Mouse (Mus musculus): ENCODE measurements around the gene Platr25. TPM values are rescaled to one million over a fixed set of nuclear protein-coding genes. Genes with fewer than 3 reads are reported as not detected.
"Not testable (repeated sequence)": the region's sequence is repeated elsewhere in the genome, so short reads cannot be mapped to it uniquely, and the experiment has no call there.

The Platr25 gene
- 29.4 and 31.1 TPM in 2 replicates for polyA plus RNA-seq (2015; fragmentation: Nextera tagmentation; extraction: Ambion mirVana)

- not testable (repeated sequence) for H3K9me3 ChIP-seq (ENCODE audit: control insufficient read depth, low read length); H3K4me1 ChIP-seq (replicated peaks; ENCODE audit: control insufficient read depth, insufficient read depth, low read length); H3K27ac ChIP-seq (ENCODE audit: low read length); H3K36me3 ChIP-seq (ENCODE audit: control insufficient read depth, insufficient read depth, low read length); H3K27me3 ChIP-seq (ENCODE audit: control insufficient read depth, insufficient read depth, low read depth, low read length)
- Histone ChIP-seq H3K4me2 (ENCODE audit: low read depth, low read length) (peak within 1 kb of the TSS; percentile 58), H3K9ac (ENCODE audit: low read length) (peak within 1 kb of the TSS; percentile 71), H3K4me3 (ENCODE audit: low read length) (peak within 1 kb of the TSS; percentile 60)
- ATAC-seq (ENCODE audit: low read depth): peak; percentile 96
- WGBS: 9% methylated on average over 20 of the region's 20 CpGs
These were observed at the start of gene Platr25 for GRCm38 (mm10) chr13:62760432-62761415. Platr25 (minus strand) TSS chr13:62760709.

GRCm38 (mm10) chr13:62807981-62808380, 47.5 kb upstream of the Platr25 start:
- WGBS: 84% methylated on average over 6 of the region's 6 CpGs
- not testable (repeated sequence) for H3K27ac ChIP-seq (ENCODE audit: low read length); H3K36me3 ChIP-seq (ENCODE audit: control insufficient read depth, insufficient read depth, low read length); ATAC-seq (ENCODE audit: low read depth); H3K9me3 ChIP-seq (ENCODE audit: control insufficient read depth, low read length); H3K4me2 ChIP-seq (ENCODE audit: low read depth, low read length); H3K4me1 ChIP-seq (replicated peaks; ENCODE audit: control insufficient read depth, insufficient read depth, low read length); H3K27me3 ChIP-seq (ENCODE audit: control insufficient read depth, insufficient read depth, low read depth, low read length); H3K9ac ChIP-seq (ENCODE audit: low read length); H3K4me3 ChIP-seq (ENCODE audit: low read length)

- Histone ChIP-seq H3K4me3 (ENCODE audit: low read length) (peak overlapping the region; percentile 61), H3K4me2 (ENCODE audit: low read depth, low read length) (peak overlapping the region; percentile 46), H3K9ac (ENCODE audit: low read length) (peak overlapping the region; percentile 59)
- not testable (repeated sequence) for H3K9me3 ChIP-seq (ENCODE audit: control insufficient read depth, low read length); H3K36me3 ChIP-seq (ENCODE audit: control insufficient read depth, insufficient read depth, low read length); H3K27me3 ChIP-seq (ENCODE audit: control insufficient read depth, insufficient read depth, low read depth, low read length); H3K27ac ChIP-seq (ENCODE audit: low read length); ATAC-seq (ENCODE audit: low read depth); H3K4me1 ChIP-seq (replicated peaks; ENCODE audit: control insufficient read depth, insufficient read depth, low read length)
- WGBS: 51% methylated on average over 2 of the region's 2 CpGs
These were observed 25.6 kb upstream of the Platr25 start for GRCm38 (mm10) chr13:62786135-62786493.

- peak; percentile 100 for ATAC-seq (ENCODE audit: low read depth)
- H3K4me1 ChIP-seq (replicated peaks; ENCODE audit: control insufficient read depth, insufficient read depth, low read length); H3K36me3 ChIP-seq (ENCODE audit: control insufficient read depth, insufficient read depth, low read length); H3K27me3 ChIP-seq (ENCODE audit: control insufficient read depth, insufficient read depth, low read depth, low read length); H3K27ac ChIP-seq (ENCODE audit: low read length); H3K9me3 ChIP-seq (ENCODE audit: control insufficient read depth, low read length): not testable (repeated sequence)
- Histone ChIP-seq H3K9ac (ENCODE audit: low read length) (peak within 1 kb of the TSS; percentile 69), H3K4me3 (ENCODE audit: low read length) (peak within 1 kb of the TSS; percentile 61), H3K4me2 (ENCODE audit: low read depth, low read length) (peak within 1 kb of the TSS; percentile 84)
- 5% methylated on average over 21 of the region's 23 CpGs for WGBS
These were observed 25.0 kb upstream of the Platr25 start, which contains the start of gene Gm5141 for GRCm38 (mm10) chr13:62785199-62786134. Gm5141 (minus strand) TSS chr13:62785808.

GRCm38 (mm10) chr13:62763806-62764205, 3.3 kb upstream of the Platr25 start:
- not testable (repeated sequence) for H3K9me3 ChIP-seq (ENCODE audit: control insufficient read depth, low read length); H3K27ac ChIP-seq (ENCODE audit: low read length); H3K36me3 ChIP-seq (ENCODE audit: control insufficient read depth, insufficient read depth, low read length); H3K9ac ChIP-seq (ENCODE audit: low read length); H3K4me3 ChIP-seq (ENCODE audit: low read length); H3K27me3 ChIP-seq (ENCODE audit: control insufficient read depth, insufficient read depth, low read depth, low read length); ATAC-seq (ENCODE audit: low read depth); H3K4me1 ChIP-seq (replicated peaks; ENCODE audit: control insufficient read depth, insufficient read depth, low read length); H3K4me2 ChIP-seq (ENCODE audit: low read depth, low read length)
- 59% methylated on average over 2 of the region's 2 CpGs for WGBS

- Histone ChIP-seq H3K4me2 (ENCODE audit: low read depth, low read length) (no peak overlapping the region), H3K4me3 (ENCODE audit: low read length) (no peak overlapping the region), H3K9ac (ENCODE audit: low read length) (no peak overlapping the region), H3K27me3 (ENCODE audit: control insufficient read depth, insufficient read depth, low read depth, low read length) (no peaks in the 10 kb centered on the region), H3K27ac (ENCODE audit: low read length) (no peak overlapping the region), H3K36me3 (ENCODE audit: control insufficient read depth, insufficient read depth, low read length) (no peaks in the 10 kb centered on the region), H3K9me3 (ENCODE audit: control insufficient read depth, low read length) (no peaks in the 10 kb centered on the region), H3K4me1 (replicated peaks; ENCODE audit: control insufficient read depth, insufficient read depth, low read length) (no peaks in the 10 kb centered on the region)
- no peak for ATAC-seq (ENCODE audit: low read depth)
- WGBS: 97% methylated on average over 2 of the region's 2 CpGs
These were observed 27.2 kb downstream of the Platr25 start for GRCm38 (mm10) chr13:62733322-62733721.

- H3K4me3 ChIP-seq (ENCODE audit: low read length); H3K36me3 ChIP-seq (ENCODE audit: control insufficient read depth, insufficient read depth, low read length); H3K27me3 ChIP-seq (ENCODE audit: control insufficient read depth, insufficient read depth, low read depth, low read length); H3K4me2 ChIP-seq (ENCODE audit: low read depth, low read length); ATAC-seq (ENCODE audit: low read depth); H3K27ac ChIP-seq (ENCODE audit: low read length); H3K9ac ChIP-seq (ENCODE audit: low read length); H3K4me1 ChIP-seq (replicated peaks; ENCODE audit: control insufficient read depth, insufficient read depth, low read length); H3K9me3 ChIP-seq (ENCODE audit: control insufficient read depth, low read length): not testable (repeated sequence)
- WGBS: 93% methylated on average over 8 of the region's 8 CpGs
These were observed 47.9 kb downstream of the Platr25 start for GRCm38 (mm10) chr13:62712611-62713010.

GRCm38 (mm10) chr13:62685287-62685648, 75.2 kb downstream of the Platr25 start:
- H3K4me3 ChIP-seq (ENCODE audit: low read length): peak overlapping the region; percentile 53
- H3K4me2 ChIP-seq (ENCODE audit: low read depth, low read length): peak overlapping the region; percentile 46
- not testable (repeated sequence) for H3K27me3 ChIP-seq (ENCODE audit: control insufficient read depth, insufficient read depth, low read depth, low read length); H3K4me1 ChIP-seq (replicated peaks; ENCODE audit: control insufficient read depth, insufficient read depth, low read length); ATAC-seq (ENCODE audit: low read depth); H3K27ac ChIP-seq (ENCODE audit: low read length); H3K36me3 ChIP-seq (ENCODE audit: control insufficient read depth, insufficient read depth, low read length); H3K9me3 ChIP-seq (ENCODE audit: control insufficient read depth, low read length); H3K9ac ChIP-seq (ENCODE audit: low read length)
- 31% methylated on average over 4 of the region's 4 CpGs for WGBS

All from lung, embryonic 16.5 days (tissue).